Mouse (Mus musculus): ENCODE measurements around the gene Prcd.
"Not testable (repeated sequence)": the region's sequence is repeated elsewhere in the genome, so short reads cannot be mapped to it uniquely, and the experiment has no call there.

Gene Prcd

GRCm38 (mm10) chr11:116653234-116653633 lies at the start of gene Prcd:
Prcd (plus strand) TSS chr11:116653534.
- no peak for DNase-seq (ENCODE audit: low read depth)

DNA sequence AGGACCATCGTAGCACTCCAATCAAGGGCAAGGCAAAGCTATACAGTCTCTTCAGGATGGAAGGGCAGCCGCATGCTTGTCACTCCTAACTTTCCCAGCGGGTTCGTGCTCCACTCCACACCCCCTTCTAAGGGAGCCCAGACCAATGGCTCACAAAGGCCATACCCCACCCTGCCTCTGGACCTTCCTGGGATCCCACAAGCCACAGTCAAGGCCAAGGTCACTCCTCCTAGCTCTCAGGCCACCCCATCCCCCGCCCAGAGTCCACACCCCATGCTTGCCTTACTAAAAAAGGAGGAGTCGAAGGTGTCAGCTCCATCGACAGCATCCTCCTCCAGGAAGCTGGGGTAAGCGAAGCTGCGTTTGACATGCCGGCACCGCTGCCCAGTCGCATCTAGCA lies 49.2 kb upstream of the Prcd start:
- DNase-seq (ENCODE audit: low read depth), result no peak

- DNase-seq (ENCODE audit: low read depth), result no peak
Observed at GRCm38 (mm10) chr11:116607717-116608116, 45.6 kb upstream of the Prcd start.

GRCm38 (mm10) chr11:116609965-116610630 lies 43.2 kb upstream of the Prcd start:
- no peak for DNase-seq (ENCODE audit: low read depth)

GRCm38 (mm10) chr11:116611168-116611567 lies 42.2 kb upstream of the Prcd start:
- not testable (repeated sequence) for DNase-seq (ENCODE audit: low read depth)

DNA sequence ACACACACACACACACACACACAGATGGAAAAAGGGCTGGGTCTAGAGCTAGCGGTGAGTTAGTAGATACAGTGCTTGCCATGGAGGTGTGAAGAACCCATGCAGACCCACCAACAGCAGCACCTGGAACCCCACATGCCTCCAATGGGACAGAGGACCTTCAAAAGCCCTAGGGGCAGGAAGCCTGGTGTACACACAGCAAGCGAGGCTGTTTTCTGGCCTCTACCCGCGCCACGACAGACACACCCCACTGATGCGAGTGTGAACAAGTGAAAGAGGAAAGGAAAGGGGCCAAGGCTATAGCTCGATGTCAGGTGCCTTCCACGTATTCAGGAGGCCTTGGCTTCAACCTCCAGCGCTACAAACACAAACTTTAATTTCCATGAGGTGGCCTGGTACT lies 41.5 kb upstream of the Prcd start:
- no peak for DNase-seq (ENCODE audit: low read depth)

- no peak for DNase-seq (ENCODE audit: low read depth)
Observed at GRCm38 (mm10) chr11:116612554-116612953, 40.8 kb upstream of the Prcd start.

- DNase-seq (ENCODE audit: low read depth), result no peak
Observed at GRCm38 (mm10) chr11:116613234-116613633, 40.1 kb upstream of the Prcd start.

DNA sequence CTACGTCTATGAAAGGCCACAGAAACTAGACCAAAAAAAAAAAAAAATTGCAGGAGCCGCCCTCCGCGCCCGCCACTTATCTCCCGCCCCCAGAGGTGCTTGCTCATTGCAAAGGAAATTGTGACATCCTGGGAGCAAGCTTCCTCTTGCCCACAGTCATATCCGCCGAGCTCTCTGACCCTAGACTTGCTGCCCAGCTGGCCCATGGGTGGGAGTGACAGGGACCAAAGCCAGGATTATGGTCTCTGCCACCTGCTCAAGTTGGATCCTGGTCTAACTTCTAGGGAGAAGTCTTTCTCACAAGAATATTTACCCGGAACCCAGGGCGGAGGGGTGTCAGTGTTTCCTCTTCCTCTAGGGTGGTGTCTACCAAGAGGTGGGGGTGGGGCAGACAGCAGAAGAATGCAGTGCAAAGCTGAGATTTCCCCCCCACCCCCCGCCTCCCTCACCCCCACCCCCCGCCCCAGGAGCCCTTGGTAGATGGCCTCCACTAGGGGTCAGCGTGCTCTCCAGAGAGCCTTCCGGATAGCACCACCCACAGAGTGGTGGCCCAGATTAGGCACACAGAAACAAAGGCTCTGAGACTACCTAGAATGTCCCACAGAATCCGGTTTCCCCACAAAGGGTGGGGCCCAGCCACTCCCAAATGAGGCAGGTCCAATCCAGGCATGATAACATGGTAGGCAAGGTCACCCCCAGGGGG lies 37.4 kb upstream of the Prcd start:
- DNase-seq (ENCODE audit: low read depth), result peak; percentile 84

DNA sequence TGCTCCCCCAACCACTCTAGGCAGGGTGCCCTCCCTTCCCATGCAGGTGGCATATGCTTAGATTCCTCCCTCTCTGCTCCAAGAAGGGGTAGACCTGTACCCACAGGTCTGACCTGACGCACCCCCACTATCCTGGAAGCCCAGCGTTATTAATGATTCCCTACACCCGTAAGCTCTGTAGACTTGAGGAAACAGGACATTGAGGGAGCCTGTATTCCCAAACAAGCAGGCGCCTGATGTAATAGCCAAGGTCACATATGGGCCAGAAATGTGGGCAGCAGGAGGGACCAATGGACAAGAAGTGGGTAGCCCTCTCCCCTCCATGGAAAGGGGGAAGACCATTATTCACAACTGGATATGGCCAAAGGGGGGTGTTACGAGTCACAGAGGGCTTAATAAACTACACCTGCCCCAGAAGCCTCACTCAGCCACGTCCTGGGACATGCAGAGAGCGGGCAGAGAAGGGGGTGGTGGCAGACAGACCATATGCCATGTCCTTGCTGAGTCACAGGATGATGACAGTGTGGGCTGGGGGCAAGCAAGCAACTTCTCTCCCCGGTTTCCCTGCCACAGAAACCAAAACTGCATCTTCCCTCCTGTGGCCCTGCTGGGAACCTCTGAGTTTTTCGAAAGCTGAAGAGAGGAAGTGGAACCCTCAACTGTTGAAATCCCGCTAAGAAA lies 36.8 kb upstream of the Prcd start:
- DNase-seq (ENCODE audit: low read depth), result peak; percentile 71

GRCm38 (mm10) chr11:116617641-116618040 lies 35.7 kb upstream of the Prcd start:
- peak; percentile 44 for DNase-seq (ENCODE audit: low read depth)

DNA sequence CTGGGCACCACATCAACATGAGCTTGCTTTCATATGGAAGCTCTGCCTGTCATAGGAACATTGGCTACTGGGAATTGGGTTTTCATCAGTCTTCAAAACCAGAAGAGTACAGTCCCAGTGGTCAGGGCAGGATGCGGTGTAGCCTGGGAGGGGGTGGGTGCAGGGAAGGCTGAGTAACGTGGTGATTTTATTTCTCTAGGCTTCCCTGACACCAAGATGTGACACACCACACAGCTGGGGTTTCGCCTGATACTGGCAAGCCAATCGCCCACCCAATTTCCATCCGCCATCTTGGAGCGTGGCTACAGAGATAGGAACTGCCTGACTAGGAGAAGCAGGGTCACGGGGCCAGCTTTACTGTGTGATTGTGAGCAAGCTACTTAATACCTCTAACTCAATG lies 34.7 kb upstream of the Prcd start:
- DNase-seq (ENCODE audit: low read depth), result peak; percentile 33

DNA sequence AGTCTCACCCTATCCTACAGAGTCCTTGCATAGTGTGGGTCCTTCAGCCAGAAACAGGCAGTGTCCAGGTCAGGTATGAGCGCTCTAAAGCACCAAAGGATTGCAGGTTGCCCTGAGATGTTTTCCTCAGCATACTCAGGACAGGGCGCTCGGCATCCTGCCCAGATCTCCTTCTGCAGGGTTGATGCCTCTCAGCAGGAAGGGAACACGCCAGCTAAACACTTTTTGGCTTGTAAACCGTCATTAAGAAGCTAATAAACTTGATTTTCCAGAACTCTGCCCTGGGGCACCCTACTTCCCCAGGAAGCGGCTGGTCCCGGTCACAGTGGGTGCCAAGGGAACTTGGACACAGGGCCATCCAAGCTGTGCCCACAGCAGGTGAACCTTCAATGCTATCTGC lies 34.2 kb upstream of the Prcd start:
- DNase-seq (ENCODE audit: low read depth), result no peak

GRCm38 (mm10) chr11:116619561-116619960 lies 33.8 kb upstream of the Prcd start:
- DNase-seq (ENCODE audit: low read depth), result no peak

- DNase-seq (ENCODE audit: low read depth), result no peak
Observed at GRCm38 (mm10) chr11:116620073-116620472, 33.3 kb upstream of the Prcd start.

DNA sequence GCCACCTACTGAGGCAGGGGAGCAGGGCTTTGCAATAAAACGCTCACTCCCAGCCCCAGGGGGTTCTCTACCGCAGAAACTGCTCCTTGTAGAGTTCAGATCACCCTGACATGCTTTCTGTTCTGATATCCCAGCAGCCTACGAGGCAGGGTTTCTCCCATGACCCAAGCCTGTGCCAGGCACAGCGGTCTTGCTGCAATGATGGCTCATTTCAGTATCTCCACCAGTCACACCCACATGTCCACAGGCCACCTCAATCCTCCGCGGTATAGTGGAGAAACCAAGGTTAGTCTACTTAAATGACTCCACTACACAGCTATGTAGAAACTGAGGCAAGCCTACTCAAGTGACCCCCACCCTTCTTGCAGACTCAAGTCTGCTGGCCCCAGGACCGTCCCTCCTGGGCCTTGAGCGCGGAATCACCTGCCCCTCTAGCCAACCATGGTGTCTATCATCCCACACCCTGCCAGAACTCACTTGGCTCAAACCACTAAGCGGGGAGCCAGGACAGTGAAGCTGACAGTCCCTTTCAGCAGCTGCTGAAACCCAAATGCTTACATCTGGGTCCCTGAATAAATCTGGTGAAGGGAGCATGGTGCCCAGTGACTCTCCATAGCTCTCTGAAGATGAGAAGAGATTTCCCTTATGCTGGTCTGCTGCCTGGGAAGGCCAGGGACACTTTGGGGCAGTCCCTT lies 32.6 kb upstream of the Prcd start:
- DNase-seq (ENCODE audit: low read depth), result peak; percentile 31

- no peak for DNase-seq (ENCODE audit: low read depth)
Observed at GRCm38 (mm10) chr11:116621258-116621704, 32.1 kb upstream of the Prcd start.

DNA sequence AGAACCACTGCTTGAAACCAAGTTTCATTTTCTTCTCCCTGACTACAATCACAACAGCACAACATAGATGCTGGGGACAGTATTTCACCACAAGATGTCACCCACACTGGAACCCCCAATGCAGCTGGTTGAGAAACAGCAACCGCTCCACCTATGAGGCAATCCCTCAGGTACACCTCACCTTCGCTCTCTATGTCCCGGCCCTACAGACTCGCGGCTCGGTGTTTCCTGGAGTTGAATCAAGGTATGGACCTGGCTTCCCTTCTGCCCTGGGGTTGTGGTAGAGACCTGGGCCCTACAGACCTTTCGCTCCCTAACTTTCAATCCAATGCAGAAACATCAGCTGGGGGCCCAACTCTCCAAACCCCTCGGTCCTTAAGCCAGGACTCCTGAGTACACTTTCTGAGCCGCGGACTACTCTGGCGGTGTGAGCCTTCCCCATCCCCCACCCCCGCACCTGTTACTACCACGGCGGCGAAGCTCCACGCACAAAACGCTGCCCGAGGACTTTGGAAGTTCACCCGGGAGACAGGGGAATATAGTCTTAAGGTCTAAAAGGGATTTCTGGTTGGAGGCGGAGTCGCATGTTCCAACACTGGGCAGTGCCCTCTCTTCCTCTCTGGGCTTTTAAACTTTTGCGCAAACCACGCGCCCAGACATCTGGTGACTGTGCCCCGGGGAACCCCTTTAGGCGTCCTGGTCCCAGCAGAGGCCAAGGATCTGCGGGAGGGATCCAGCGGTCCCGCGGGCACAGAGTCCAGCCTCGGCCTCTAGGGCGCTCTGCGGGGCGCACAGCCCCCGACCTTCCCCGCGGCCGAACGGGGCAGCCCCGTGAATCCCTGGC lies 29.8 kb upstream of the Prcd start:
- DNase-seq (ENCODE audit: low read depth), result peak; percentile 70

GRCm38 (mm10) chr11:116624131-116624832 lies 29.1 kb upstream of the Prcd start:
- DNase-seq (ENCODE audit: low read depth), result peak; percentile 92

DNA sequence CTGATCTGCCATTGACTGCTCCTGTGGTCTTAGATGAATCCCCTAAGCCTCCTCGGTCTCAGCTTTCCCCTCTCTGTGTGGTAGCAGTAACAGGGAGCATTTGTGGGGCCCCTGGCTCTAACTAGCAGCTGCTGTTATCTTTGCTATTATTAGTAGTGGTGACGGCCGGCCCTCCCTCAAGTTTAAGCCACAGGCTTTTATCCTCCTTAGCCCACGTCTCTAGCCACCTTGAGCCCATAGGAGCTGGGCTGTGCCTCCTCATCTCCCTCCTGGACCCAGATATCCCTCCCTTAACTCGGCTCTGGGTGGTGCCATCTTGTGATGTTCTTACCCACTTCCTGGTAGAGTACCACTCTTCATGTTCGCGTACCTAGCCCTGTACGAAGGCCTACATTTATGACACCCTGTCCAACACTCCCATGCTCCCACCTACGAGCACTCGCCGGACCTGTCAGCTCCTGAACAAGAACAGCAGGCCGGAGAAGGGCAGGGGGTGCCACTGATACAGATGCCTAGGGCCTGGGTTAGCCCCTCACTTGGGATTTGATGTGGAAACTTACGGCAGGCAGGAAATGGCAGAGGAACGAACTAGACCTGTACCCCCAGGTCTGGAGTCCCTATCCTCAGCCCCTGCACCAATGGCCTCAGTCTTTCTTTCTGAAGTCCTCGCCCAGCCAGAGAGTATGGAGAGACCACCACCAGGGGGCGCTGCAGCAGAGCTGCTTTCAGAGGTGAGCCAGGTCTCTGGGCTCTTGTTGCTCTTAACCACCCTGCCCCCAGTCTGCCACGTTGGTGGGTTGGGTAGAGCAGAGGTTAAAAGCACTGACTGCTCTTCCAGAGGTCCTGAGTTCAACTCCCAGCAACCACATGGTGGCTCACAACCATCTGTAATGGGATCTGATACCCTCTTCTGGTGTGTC lies 28.0 kb upstream of the Prcd start:
- peak; percentile 87 for DNase-seq (ENCODE audit: low read depth)

Data from induced T-regulatory cell, adult 2 months (primary cell).